Mouse (Mus musculus): ENCODE measurements around the gene Klhl35.

Gene Klhl35

DNA sequence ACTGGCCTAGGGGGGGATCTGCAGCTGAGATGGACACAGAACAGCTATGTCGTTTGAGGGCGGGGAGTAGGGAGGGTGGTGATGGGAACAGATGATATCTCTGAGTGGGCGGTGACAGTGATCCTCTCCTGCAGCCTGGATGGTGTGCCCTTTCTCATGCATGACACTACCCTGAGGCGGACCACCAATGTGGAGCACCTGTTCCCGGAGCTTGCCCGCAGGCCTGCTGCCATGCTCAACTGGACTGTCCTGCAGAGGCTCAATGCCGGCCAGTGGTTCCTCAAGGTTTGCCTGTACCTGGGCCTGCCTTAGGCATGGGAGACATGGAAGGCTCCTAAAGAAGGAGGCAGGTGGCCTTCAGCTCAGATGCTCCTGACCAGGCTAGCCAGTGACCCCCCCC lies 12.9 kb upstream of the Klhl35 start:
- DNase-seq (ENCODE audit: low spot score): no peak

DNA sequence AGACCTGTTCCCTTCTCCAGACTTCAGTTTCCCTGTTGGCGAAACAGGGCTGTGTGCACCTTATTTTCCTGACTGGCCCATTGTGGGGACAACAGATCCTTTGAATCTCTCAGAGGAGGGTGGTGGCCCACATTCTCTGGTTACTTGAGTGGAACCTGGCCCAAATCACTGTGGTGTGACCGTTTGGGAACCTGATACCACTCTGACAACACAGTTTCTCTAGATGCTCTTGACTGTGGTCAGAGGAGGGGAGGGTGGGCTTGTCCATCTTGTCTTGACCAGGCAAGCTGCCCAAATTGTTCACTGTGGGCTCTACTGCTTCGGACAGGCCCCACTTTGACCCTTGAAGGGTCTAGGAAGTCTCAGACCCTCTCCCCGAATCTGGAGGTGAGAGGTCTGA lies 11.8 kb upstream of the Klhl35 start:
- DNase-seq (ENCODE audit: low spot score): no peak

DNA sequence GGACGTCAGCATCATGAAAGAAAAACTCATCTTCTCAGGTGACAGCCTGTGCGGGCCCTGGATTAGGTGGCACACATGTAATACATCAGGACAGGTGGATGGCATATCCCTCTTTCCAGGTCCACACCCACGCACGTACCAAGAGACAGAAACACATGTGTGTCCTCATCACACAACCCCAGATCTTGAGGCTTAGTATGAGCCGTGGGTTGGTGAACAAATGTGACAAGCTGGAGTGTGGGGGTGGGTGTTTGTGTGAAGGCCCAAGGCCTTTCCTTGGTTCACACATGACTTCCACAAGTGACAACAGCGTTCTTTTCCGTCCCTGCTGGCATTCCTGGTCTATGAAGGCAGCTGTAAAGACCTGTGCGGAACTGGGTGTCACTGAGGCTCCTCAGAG lies 7.0 kb upstream of the Klhl35 start:
- DNase-seq (ENCODE audit: low spot score): no peak

DNA sequence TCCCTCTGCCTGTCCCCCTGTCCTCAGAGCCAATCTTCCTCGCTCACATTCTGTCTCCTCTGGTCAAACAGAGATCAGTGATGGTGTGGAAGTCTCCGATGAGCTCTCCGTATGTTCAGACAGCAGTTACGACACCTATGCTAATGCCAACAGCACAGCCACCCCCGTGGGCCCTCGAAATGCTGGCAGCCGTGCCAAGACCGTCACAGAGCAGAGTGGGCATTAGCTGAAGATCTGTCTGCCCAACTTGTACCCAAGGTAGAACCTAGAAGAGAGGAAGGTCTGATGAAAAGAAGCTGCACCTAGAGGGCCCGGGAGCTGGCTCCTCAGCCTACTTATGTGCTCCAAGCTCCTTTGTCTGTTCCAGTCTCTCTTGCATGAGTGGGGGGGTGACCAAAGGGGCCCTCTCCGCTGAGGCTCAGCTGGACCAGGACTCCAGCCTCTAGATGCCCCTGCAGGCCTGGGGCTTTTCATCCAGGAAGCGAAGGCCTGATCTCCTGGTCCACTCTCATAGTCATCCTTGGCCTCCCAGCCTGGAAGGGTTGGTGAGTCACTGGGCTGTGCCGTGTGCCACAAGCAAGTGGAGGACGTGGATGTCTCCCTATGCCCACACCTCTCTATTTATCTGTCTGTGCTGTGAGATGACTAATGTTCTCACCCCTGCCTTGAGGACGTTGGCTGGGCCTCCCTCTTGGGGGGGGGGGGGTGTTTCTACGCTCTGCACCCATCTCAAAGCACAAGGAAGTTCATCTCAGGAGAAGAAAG lies 5.7 kb upstream of the Klhl35 start:
- no peak for DNase-seq (ENCODE audit: low spot score)

DNA sequence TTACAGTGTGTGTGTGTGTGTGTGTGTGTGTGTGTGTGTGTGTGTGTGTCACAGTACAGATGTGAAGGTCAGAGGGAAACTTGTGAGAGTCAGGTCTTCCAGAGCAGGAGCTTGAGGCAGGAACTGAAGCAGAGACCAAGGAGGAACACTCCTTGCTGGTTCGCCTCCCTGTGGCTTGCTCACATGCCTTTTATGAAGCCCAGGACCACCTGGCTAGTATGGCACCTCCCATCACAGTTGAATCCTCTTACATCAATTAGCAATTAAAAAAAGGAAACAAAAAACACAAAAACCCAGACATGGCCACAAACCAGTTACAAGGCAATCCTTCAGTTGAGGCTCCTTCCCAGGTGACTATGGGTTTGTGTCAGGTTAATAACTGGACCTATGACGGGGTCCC lies 2.7 kb upstream of the Klhl35 start:
- DNase-seq (ENCODE audit: low spot score): no peak

DNA sequence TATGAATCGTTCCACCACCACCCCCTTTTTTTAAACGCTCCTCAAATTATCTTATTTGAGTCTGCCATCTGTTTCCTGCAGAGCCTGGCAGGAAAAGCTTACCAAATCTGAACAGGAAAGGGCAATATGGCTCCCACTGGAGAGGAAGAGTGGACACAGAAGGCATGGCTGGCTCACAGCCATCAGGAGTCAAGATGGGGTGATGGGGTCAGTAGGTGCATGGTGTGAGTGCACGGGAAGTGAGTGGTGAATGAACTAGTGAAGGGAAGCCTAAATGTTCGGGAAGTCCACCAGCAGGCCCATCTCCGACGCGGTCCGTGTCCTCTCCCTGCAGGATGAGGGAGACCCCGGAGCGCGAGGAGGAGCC lies 2.1 kb downstream of the Klhl35 start:
- no peak for DNase-seq (ENCODE audit: low spot score)

DNA sequence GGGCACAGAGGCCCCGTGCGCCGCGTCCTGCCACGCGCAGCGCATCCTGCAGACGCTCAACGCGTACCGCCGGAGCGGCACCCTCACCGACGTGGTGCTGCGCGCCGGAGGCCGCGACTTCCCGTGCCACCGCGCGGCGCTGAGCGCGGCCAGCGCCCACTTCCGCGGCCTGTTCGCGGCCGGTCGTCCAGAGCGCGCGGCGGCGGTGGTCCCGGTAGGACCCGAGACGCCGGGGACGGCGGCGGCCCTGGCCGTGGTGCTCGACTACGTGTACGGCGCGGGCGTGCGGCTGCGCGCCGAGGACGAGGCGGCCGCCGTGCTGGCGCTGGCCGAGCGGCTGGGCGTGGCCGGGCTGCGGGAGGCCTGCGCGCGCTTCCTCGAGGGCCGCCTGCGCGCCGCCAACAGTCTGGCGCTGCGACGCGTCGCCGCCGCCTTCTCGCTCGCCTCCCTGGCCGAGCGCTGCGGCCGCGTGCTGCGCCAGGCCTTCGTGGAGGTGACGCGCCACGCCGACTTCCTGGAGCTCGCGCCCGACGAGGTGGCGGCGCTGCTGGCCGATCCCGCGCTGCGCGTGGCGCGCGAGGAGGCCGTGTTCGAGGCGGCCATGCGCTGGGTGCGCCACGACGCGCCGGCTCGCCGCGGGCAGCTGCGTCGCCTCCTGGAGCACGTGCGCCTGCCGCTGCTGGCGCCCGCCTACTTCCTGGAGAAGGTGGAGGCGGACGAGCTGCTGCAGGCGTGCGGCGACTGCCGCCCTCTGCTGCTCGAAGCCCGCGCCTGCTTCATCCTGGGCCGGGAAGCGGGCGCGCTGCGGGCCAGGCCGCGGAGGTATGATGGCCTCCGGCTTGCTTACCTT lies 2.7 kb downstream of the Klhl35 start:
- DNase-seq (ENCODE audit: low spot score): no peak

DNA sequence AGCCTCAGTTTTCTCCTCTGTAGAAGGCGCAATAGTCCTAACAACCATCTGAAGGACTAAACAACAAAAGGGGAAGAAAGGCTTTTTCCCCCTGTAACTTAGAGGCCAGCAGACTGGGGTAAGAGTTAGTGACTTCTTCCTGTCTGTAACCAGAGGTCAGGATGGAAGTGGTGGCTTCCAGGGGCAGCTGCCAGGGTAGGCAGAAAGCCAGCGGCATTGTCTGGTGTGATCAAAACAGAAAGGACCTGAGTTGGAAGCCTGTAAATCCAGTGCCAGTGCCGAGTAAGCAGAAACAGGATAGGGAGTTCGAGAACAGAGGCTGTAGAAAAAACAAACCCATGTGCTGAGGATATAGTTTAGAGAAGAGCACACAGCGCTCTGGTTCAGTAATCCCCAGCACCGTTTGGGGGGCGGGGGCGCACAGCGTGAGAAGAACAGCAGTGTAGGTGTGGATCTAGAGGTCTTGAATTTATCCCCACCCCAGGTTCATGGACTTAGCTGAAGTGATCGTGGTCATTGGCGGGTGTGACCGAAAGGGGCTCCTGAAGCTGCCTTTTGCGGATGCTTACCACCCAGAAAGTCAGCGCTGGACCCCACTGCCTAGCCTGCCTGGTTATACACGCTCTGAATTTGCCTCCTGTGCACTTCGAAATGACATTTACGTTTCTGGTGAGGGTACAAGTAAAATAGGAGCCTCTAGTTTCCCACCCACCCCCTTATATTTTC lies 4.0 kb downstream of the Klhl35 start:
- no peak for DNase-seq (ENCODE audit: low spot score)

DNA sequence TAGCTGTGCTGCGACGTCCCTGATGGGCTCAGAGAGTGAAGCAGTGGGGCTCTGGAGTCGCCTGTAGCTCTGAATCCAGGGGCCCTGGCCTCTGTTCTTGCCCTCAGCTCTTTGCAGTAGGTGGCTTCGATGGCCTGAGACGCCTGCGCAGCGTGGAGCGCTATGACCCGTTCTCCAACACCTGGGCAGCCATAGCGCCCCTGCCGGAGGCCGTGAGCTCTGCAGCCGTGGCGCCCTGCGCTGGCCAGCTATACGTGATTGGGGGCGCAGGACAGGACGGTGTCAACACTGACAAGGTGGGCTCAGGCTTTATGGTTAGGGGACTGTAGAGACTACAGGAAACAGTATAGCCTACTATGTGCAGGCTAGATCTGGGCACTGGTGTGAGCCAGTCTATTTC lies 5.8 kb downstream of the Klhl35 start:
- no peak for DNase-seq (ENCODE audit: low spot score)

DNA sequence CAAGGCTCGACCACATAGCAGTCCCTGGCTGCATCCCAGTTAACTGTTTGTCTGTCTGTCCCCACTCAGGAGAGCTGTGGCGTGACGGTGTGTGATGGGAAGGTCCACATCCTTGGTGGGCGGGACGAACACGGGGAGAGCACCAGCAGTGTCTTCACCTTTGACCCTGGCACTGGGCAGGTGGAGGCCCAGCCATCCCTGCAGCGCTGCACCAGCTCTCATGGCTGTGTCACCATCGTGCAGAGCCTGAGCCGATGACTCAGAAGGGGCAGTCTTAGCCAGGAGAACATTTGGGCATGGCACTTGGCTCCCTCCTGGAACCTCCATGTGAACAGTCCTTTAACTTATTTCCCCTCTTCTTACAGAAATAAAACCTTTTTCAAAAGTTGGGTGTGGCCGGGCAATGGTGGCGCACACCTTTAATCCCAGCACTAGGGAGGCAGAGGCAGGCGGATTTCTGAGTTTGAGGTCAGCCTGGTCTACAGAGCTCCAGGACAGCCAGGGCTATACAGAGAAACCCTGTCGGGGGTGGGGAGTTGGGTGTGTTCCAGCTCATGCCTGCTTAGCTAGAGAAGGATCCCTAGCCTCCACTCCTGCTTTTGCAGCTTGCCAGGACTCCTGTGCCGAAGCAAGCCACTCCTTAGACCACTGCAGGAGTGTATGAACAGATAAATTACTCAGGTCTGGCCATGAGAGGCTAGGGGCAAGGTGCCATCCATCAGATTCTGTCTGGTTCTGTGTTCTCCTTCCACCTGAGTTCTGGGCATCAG lies 8.0 kb downstream of the Klhl35 start:
- no peak for DNase-seq (ENCODE audit: low spot score)

DNA sequence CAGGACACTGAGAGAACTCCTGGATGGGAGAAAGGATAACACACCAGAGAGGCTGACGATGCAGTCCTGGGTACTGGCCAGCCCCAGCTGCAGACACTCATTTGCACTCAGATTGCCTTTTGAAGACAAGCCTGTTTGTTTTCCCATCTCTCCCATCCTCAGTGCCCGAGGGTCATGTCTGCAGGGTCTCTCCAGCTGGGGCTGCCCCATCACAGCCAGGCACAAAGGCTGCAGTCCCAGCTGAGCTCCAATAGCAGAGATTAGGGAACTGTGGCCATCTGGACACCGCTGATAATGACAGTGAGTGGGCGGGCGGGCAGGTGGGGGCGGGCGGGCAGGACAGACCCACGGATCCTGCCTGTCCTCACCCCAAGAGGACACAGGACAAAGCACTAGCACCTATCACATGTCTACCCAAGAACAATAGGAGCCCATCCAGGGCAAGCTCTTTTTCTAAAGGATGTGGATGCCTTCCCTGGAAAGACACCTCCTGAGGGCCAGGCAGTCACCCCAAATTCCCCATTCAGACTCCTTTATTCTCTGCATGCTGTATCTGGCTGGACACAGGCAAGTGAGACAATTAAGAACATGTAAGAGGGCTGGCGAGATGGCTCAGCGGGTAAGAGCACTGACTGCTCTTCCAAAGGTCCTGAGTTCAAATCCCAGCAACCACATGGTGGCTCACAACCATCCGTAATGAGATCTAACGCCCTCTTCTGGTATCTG lies 9.2 kb downstream of the Klhl35 start:
- peak; percentile 76 for DNase-seq (ENCODE audit: low spot score)

DNA sequence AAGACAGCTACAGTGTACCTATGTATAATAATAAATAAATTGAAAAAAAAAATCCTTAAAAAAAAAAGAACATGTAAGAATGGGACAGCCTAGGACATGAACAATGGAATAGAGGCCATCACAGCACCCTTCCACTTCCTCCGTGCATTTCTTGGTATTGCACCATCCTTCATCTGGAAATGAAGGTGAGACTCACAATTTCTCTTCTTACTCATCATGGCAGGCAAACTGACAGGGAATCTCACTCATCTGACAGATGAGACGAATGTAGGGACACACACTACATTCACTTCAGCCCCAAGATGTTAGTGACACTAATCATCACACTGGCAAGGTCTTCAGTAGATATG lies 9.7 kb downstream of the Klhl35 start:
- DNase-seq (ENCODE audit: low spot score): no peak

DNA sequence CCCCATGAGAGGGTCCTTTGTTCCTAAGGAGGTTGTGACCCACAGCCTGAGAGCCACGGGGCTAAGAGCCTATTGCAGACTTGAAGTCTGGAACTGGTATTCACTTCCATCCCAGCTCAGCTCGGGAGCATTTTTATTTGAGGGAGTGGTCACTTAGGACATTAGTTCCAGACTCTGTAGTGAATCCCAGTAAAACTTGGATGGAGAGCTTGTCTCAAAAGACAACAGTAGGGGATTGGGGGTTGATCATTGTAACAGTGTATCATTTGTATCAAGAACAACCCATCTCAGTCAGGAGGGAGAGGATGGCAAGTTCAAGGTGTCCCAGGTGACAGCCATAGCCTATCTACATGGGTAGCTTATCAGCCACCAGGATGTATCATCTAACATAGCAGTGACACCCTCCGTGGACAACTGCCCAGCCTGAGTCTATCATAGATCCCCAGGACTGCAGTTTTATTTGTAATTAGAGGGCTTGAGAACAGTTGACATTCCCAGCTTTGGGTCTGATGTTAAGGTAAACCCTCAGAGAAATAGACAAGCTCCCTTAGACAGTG lies 10.8 kb downstream of the Klhl35 start:
- no peak for DNase-seq (ENCODE audit: low spot score)

DNA sequence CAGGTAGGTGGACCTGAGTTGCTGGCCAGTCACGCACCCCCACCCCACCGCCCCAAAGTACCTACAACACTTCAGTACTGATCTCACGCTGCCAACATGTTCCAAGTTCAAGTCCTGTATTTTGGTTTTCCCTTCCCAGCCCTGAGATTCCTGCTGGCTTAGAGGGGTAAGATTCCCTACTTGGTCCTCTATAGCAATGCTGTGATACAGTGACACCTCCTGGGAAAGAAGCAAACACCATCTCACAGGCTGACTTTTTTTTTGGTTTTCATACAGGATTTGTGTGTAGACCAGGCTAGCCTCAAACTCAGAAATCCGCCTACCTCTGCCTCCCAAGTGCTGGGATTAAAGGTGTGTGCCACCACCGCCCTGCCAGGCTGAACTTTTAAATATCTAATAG lies 11.4 kb downstream of the Klhl35 start:
- no peak for DNase-seq (ENCODE audit: low spot score)

DNA sequence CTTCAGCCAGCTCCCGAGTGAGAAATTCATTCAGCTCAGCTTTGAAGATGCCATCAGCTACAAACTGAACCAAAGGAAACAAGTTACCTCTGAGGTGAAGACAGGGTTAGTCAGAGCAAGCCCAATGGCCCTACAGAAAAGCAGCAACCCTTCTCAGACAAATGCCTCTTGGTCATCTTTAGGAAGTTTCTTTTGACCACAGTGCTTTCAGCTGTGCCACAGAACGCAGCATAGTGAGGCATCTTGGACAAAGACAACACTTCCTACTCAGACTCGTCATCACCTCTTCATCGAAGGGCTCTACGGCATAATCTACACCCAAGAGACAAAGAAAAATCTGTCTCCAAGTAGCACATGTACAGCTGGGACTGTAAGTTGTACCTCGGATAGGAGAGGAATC lies 16.8 kb downstream of the Klhl35 start:
- DNase-seq (ENCODE audit: low spot score): no peak

DNA sequence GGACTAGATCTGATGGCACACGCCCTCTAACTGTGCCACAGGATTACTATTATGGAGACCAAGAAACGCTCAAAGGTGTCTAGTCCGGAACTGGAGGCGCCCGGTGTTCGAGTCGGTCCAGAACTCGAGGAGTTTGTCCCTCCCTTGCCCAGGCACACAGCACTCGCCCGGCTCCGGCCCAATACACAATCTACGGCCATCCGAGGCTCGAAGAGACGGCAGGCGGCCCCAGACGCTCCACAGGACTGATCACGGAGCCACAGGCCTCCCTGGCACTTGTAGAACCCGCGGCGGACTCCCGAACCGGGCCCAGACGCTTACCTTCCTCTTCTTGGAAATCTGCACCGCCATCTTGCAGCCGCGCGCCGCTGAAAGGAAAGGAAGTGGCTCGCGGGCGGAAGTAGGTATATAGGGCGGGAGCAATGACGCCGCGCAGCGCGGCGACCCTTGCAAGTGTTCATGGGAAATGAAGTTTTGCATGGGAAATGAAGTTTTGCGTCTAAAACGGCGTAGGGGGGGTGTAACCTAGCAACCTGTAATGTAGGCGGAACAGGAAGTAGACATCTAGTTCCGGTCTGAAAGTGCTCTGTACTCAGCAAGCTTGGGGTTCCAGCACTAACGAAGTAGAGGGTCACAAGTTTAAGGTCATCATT lies 17.6 kb downstream of the Klhl35 start, which contains the start of gene Rps3:
Rps3 (minus strand) TSS at position 468 of the 653 bp plus-strand sequence.
- peak; percentile 96 for DNase-seq (ENCODE audit: low spot score)

DNA sequence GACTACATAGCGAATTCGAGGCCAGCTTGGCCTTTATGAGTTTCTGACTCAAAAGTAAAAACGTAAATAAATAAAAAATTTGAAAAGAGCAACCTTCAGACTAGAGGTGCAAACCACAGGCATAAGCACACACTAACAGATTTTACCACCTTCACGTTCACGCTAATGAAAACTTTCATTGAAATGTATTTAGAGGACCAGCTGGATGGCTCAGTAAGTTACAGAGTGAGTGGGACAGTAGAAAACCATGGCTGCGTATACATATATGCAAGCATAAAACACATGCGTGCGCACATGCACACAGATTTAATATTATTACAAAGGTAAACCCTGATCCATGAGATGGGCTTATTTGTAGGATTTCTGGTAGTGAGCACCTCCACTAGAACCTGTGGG lies 18.1 kb downstream of the Klhl35 start:
- no peak for DNase-seq (ENCODE audit: low spot score)

DNA sequence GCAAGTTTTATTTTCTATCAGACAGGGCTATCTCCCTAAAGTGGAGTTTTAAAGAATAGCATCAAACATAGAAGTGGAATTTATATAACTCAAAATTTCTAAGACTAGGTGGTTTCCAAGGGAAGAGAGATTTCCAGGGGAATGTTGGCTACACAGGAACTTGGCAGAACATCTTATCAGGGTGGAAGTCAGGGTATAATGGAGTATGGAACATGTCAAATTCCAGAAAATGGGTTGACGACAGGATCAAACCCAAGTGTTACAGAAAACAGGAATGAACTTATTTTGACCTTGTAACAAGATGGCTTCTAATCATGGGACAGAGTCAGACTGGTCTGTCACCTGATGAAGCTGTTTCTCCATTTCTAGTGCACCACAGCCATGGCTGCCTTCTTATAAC lies 18.9 kb downstream of the Klhl35 start:
- no peak for DNase-seq (ENCODE audit: low spot score)

DNA sequence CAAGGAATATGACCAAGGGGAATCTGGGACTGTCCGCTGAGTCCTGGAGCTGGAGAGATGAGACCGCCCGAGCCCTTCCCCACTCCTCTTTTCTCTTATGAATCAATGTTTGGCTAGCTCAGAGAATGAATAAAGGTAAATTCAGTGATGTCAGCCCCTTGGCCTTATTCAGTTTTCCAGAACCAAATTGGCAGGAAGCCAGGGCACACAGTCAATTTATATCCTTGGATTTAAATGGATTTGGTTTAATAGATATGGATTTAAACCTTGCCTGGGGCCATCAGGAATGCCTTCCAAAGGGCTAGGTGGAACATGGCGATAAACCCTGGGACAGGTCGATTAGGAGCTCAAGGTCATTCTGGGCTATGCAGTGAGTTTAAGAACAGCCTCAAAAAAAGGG lies 23.9 kb downstream of the Klhl35 start:
- DNase-seq (ENCODE audit: low spot score): no peak

DNA sequence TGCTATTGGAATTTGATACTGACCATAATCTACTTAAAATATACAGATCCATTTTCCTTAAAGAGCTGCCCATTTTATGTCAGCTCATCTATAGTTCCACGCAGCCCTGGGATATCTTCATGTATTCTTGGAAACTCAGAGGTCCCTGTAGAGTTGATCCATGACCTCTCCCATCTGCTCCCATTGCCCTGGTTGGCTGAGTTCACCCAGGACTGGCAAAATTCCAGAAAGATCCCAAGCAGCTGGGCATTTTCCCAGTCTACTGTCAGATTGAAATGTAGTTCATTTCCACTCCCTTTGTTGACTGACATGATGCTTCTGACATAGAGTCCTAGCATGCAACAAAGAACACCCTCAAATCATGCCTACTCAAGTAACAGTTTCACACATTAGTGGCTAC lies 33.3 kb downstream of the Klhl35 start:
- no peak for DNase-seq (ENCODE audit: low spot score)

DNA sequence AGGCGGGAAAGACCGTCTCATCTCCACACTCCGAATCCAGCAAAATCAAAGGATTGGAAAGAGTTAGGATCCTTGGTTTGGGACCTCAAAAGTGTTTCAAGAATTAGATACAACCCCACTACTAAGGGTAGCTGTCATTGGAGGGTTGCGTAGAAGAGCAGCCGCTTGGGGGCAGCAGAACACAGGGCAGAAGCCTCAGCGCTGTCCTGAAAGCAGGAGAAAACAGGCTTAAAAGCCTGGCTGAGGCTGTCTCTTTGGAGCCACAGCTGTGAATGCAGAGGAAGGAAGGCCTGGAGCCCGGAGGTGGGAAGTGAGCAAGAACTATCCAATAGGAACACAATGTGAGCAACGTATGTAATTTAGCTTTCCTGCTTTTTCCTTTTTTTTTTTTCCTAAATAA lies 34.4 kb downstream of the Klhl35 start:
- DNase-seq (ENCODE audit: low spot score): peak; percentile 78
